Mouse (Mus musculus) heart, embryonic 16.5 days (tissue): ENCODE measurements at regions not wholly inside any gene's neighbourhood (a gene's known extent, or its start where the extent isn't known, plus 50 kb on each side); places are given as distances from the start of the nearest gene placed in this dataset.
A peak's percentile ranks its signal among the peaks of the same experiment; 100 is the strongest.

ENCODE experiments used
- ATAC-seq: fragments of 200-750 bp; cut with Nextera tagmentation; replicated peaks from 2 replicates; pipeline ENCODE4 v1.8.0; 2017; ENCODE audit warnings: moderate number of reproducible peaks; ENCODE audit not compliant: insufficient read depth, low FRiP score; ENCODE audit errors: extremely low read depth
- H3K27ac ChIP-seq: fragments of 300-500 bp; sonication (generic); 2 replicates; pipeline ENCODE4 v1.5.1; 2014; ENCODE audit warnings: mild to moderate bottlenecking, low read length, control low read depth, moderate library complexity
- H3K27me3 ChIP-seq: fragments of 300-500 bp; sonication (generic); 2 replicates; pipeline ENCODE4 v1.6.1; 2014; ENCODE audit warnings: low read length, mixed read lengths; ENCODE audit not compliant: control insufficient read depth, insufficient read depth
- H3K36me3 ChIP-seq: fragments of 300-500 bp; sonication (generic); 2 replicates; pipeline ENCODE4 v1.6.1; 2014; ENCODE audit not compliant: control insufficient read depth, insufficient read depth
- H3K4me1 ChIP-seq: fragments of 300-500 bp; sonication (generic); 2 replicates; pipeline ENCODE4 v1.6.1; 2014; ENCODE audit warnings: low read length, mixed read lengths; ENCODE audit not compliant: control insufficient read depth, insufficient read depth
- H3K4me2 ChIP-seq: fragments of 300-500 bp; sonication (generic); 2 replicates; pipeline ENCODE4 v1.6.1; 2014; ENCODE audit warnings: low read depth, mild to moderate bottlenecking, control low read depth, low read length
- H3K4me3 ChIP-seq: fragments of 300-500 bp; sonication (generic); 2 replicates; pipeline ENCODE4 v1.5.1; 2014; ENCODE audit warnings: mild to moderate bottlenecking, control low read depth, low read length
- H3K9ac ChIP-seq: fragments of 300-500 bp; sonication (generic); 2 replicates; pipeline ENCODE4 v1.6.1; 2014; ENCODE audit warnings: low read length, control low read depth
- H3K9me3 ChIP-seq: fragments of 300-500 bp; sonication (generic); replicated peaks from 2 replicates; pipeline ENCODE4 v1.6.1; 2016; ENCODE audit warnings: low read length; ENCODE audit not compliant: control insufficient read depth
- WGBS: fragments of 180-500 bp; shearing (Covaris S2); extraction: QIAGEN DNeasy Blood & Tissue Kit; methylation state at CpG from one replicate; pipeline ENCODE4 v1.1.7; 2014; 5-methylcytosine and 5-hydroxymethylcytosine counted together

- WGBS = 38% methylated on average over 11 of the region's 11 CpGs
- peak overlapping the region; percentile 56 for H3K9ac ChIP-seq
- peak; percentile 66 for ATAC-seq
Observed at GRCm38 (mm10) chr13:37619841-37620725, 158.1 kb upstream of the Rreb1 start.

GRCm38 (mm10) chr13:37621319-37622050 lies 156.7 kb upstream of the Rreb1 start:
- no peaks in the 10 kb centered on the region for H3K27me3 ChIP-seq
- no peak overlapping the region for H3K27ac ChIP-seq
- H3K36me3 ChIP-seq = no peaks in the 10 kb centered on the region
- no peak for ATAC-seq
- H3K9me3 ChIP-seq = no peaks in the 10 kb centered on the region
- H3K9ac ChIP-seq = no peak overlapping the region
- WGBS = 85% methylated on average over 5 of the region's 5 CpGs
- H3K4me2 ChIP-seq = no peak overlapping the region
- no peak overlapping the region for H3K4me3 ChIP-seq
- peaks cover 25% of the 10 kb centered on the region for H3K4me1 ChIP-seq

More at GRCm38 (mm10) chr13:37619841-37620725, 158.1 kb upstream of the Rreb1 start:
- Histone ChIP-seq H3K4me2 (no peak overlapping the region), H3K27ac (peak overlapping the region; percentile 76), H3K9me3 (no peaks in the 10 kb centered on the region), H3K36me3 (no peaks in the 10 kb centered on the region), H3K4me1 (peaks cover 25% of the 10 kb centered on the region), H3K27me3 (no peaks in the 10 kb centered on the region), H3K4me3 (no peak overlapping the region)

- 49% methylated on average over 6 of the region's 6 CpGs for WGBS
- Histone ChIP-seq H3K4me2 (no peak overlapping the region), H3K36me3 (no peaks in the 10 kb centered on the region), H3K9ac (no peak overlapping the region), H3K4me3 (no peak overlapping the region), H3K27ac (no peak overlapping the region; the same call in 1 of the 2 replicates), H3K9me3 (no peaks in the 10 kb centered on the region), H3K27me3 (no peaks in the 10 kb centered on the region), H3K4me1 (peaks cover 25% of the 10 kb centered on the region)
- ATAC-seq = no peak
Observed at GRCm38 (mm10) chr13:37622366-37623088, 155.7 kb upstream of the Rreb1 start.

GRCm38 (mm10) chr13:37624741-37625140 lies 153.5 kb upstream of the Rreb1 start:
- no peak overlapping the region for H3K4me3 ChIP-seq
- no peaks in the 10 kb centered on the region for H3K36me3 ChIP-seq
- peaks cover 40% of the 10 kb centered on the region for H3K4me1 ChIP-seq
- WGBS = 70% methylated on average over 1 of the region's 1 CpGs
- no peak for ATAC-seq
- H3K27me3 ChIP-seq = no peaks in the 10 kb centered on the region
- no peaks in the 10 kb centered on the region for H3K9me3 ChIP-seq
- H3K9ac ChIP-seq = no peak overlapping the region
- no peak overlapping the region for H3K4me2 ChIP-seq
- no peak overlapping the region for H3K27ac ChIP-seq

- Histone ChIP-seq H3K27ac (no peak overlapping the region), H3K36me3 (no peaks in the 10 kb centered on the region), H3K27me3 (no peaks in the 10 kb centered on the region), H3K4me2 (no peak overlapping the region), H3K9me3 (no peaks in the 10 kb centered on the region), H3K4me1 (peaks cover 36% of the 10 kb centered on the region), H3K9ac (no peak overlapping the region), H3K4me3 (no peak overlapping the region)
- WGBS = 87% methylated on average over 13 of the region's 13 CpGs
- no peak for ATAC-seq
Observed at GRCm38 (mm10) chr13:37625532-37626235, 152.5 kb upstream of the Rreb1 start.

- peaks cover 7% of the 10 kb centered on the region for H3K9me3 ChIP-seq
- H3K4me3 ChIP-seq = no peak overlapping the region
- H3K9ac ChIP-seq = no peak overlapping the region
- peak overlapping the region; percentile 64 for H3K27ac ChIP-seq
- H3K36me3 ChIP-seq = no peaks in the 10 kb centered on the region
- H3K4me2 ChIP-seq = no peak overlapping the region
- WGBS = 61% methylated on average over 16 of the region's 16 CpGs
- peaks cover 22% of the 10 kb centered on the region for H3K4me1 ChIP-seq
- H3K27me3 ChIP-seq = no peaks in the 10 kb centered on the region
- ATAC-seq = peak; percentile 5; the same call in 1 of the 2 replicates
Observed at GRCm38 (mm10) chr13:37628391-37629270, 149.6 kb upstream of the Rreb1 start.

- peak; percentile 85 for ATAC-seq
- no peaks in the 10 kb centered on the region for H3K27me3 ChIP-seq
- 39% methylated on average over 6 of the region's 6 CpGs for WGBS
- H3K27ac ChIP-seq = peak overlapping the region; percentile 64
- H3K4me3 ChIP-seq = no peak overlapping the region
- H3K9me3 ChIP-seq = peaks cover 7% of the 10 kb centered on the region
- no peaks in the 10 kb centered on the region for H3K36me3 ChIP-seq
- no peak overlapping the region for H3K4me2 ChIP-seq
- peaks cover 22% of the 10 kb centered on the region for H3K4me1 ChIP-seq
- H3K9ac ChIP-seq = no peak overlapping the region
Observed at GRCm38 (mm10) chr13:37629271-37629899, 148.8 kb upstream of the Rreb1 start.
